Comparison of ENCODE assay signal across 8 mouse cellular contexts in the genomic region with DNA sequence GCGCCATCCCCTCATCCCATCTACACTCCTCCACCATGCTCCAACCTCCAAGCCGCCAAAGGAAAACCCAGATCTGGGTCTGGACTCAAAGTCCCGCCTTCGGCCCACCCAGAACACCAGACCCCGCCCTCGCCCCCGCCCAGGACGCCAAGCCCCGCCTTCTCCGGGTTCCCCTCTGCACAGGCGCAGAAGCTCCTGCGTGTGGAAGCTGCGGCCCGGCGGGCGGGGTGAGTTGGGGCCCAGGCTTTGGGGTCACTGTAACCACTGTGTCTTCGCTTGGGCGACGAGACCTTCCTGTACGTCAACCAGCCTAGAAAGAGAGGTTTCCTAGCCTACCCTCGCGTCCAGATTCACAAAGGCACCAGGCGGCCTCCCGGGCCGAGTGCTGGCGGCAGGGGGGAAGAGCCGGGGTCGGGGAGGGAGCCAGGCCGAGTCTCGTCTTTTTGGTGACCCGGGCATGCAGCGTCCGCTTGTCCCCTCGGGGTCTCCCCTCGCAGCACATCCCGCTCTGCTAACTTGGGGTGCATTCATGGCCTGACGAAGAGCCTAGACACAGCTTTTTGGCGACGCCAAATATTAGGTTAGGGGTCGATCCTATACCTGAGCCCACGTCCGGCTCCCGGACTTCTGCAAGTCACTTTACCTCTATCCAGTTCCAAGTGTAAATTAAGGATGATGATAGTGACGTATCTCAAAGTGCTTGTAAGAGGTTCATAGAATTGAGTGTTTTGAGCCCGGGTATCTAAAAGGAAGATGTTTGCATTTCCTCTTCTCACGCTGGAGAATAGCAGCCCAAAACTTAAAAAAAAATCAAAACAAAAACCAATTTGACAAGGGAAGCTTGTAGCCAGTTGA. TPM values are rescaled to one million over a fixed set of nuclear protein-coding genes. Genes with fewer than 3 reads are reported as not detected.
A peak's percentile ranks its signal among the peaks of the same experiment; 100 is the strongest.
DNase-seq lines count a peak whose midpoint lies in the region; ATAC-seq lines count a peak whose summit lies in the region.

No protein-coding gene starts in this region.

- peak overlapping the region; percentile 83 for H3K4me3 ChIP-seq in hindbrain, embryonic 10.5 days
- H3K4me3 ChIP-seq in lung, embryonic 16.5 days (ENCODE audit: low read length): peak overlapping the region; percentile 89

- H3K9me3 ChIP-seq in hindbrain, embryonic 10.5 days: no peaks in the 10 kb centered on the region
- H3K9me3 ChIP-seq in lung, embryonic 16.5 days (ENCODE audit: control insufficient read depth, low read length): no peaks in the 10 kb centered on the region

- peak overlapping the region; percentile 66 for H3K4me2 ChIP-seq in lung, embryonic 16.5 days (ENCODE audit: low read depth, low read length)

- peak overlapping the region; percentile 95 for H3K27ac ChIP-seq in hindbrain, embryonic 10.5 days
- peak overlapping the region; percentile 22; the same call in 1 of the 2 replicates for H3K27ac ChIP-seq in lung, embryonic 16.5 days (ENCODE audit: low read length)

- H3K4me1 ChIP-seq in hindbrain, embryonic 10.5 days (replicated peaks): peaks cover 10% of the 10 kb centered on the region; the same call in 1 of the 2 replicates
- peaks cover 8% of the 10 kb centered on the region for H3K4me1 ChIP-seq in lung, embryonic 16.5 days (replicated peaks; ENCODE audit: control insufficient read depth, insufficient read depth, low read length)

- under 1% methylated on average over 46 of the region's 46 CpGs for WGBS in hindbrain, embryonic 10.5 days
- under 1% methylated on average over 45 of the region's 46 CpGs for WGBS in lung, embryonic 16.5 days

- peak; percentile 93 for DNase-seq in NIH3T3 (ENCODE audit: low read depth)
- DNase-seq in cerebellum, adult 9-11 months: peak; percentile 92
- peak; percentile 96 for DNase-seq in hindbrain, embryonic 10.5 days (ENCODE audit: low spot score)
- DNase-seq in layer of hippocampus, adult 9-11 months: peak; percentile 89
- DNase-seq in ovary, postnatal 10 days (ENCODE audit: low spot score): peak; percentile 91
- peak; percentile 90 for DNase-seq in thymus, postnatal 0 days (ENCODE audit: low spot score)

- peak; percentile 98 for ATAC-seq in frontal cortex, adult (ENCODE audit: low TSS enrichment)
- ATAC-seq in lung, embryonic 16.5 days (ENCODE audit: low read depth): peak; percentile 99

- H3K9ac ChIP-seq in lung, embryonic 16.5 days (ENCODE audit: low read length): peak overlapping the region; percentile 93

- H3K36me3 ChIP-seq in hindbrain, embryonic 10.5 days: peaks cover 16% of the 10 kb centered on the region
- 0 out of 2 replicates have a peak, but pooled peaks cover 2% of the 10 kb centered on the region for H3K36me3 ChIP-seq in lung, embryonic 16.5 days (ENCODE audit: control insufficient read depth, insufficient read depth, low read length)

- H3K27me3 ChIP-seq in hindbrain, embryonic 10.5 days (ENCODE audit: insufficient read depth, poor library complexity, severe bottlenecking): no peaks in the 10 kb centered on the region
- no peaks in the 10 kb centered on the region for H3K27me3 ChIP-seq in lung, embryonic 16.5 days (ENCODE audit: control insufficient read depth, insufficient read depth, low read depth, low read length)

RNA-seq across cellular contexts. Expression of gene Tstd3, which starts 9.3 kb away (rescaled TPM):
- 25.7 and 27.3 TPM in 2 replicates for polyA plus RNA-seq in hindbrain, embryonic 10.5 days (2016; fragmentation: Nextera tagmentation; extraction: Ambion mirVana)
- polyA plus RNA-seq in lung, embryonic 16.5 days (2015; fragmentation: Nextera tagmentation; extraction: Ambion mirVana): 8.0 and 8.4 TPM in 2 replicates
- polyA plus RNA-seq in thymus, postnatal 0 days (2015; fragmentation: Nextera tagmentation; extraction: Ambion mirVana): 9.1 and 9.4 TPM in 2 replicates

RNA-seq across cellular contexts. Expression of gene Usp45, which starts 9.4 kb away (rescaled TPM):
- polyA plus RNA-seq in hindbrain, embryonic 10.5 days (2016; fragmentation: Nextera tagmentation; extraction: Ambion mirVana): 9.3 and 9.4 TPM in 2 replicates
- polyA plus RNA-seq in lung, embryonic 16.5 days (2015; fragmentation: Nextera tagmentation; extraction: Ambion mirVana): 9.5 and 10.5 TPM in 2 replicates
- polyA plus RNA-seq in thymus, postnatal 0 days (2015; fragmentation: Nextera tagmentation; extraction: Ambion mirVana): 7.5 and 8.3 TPM in 2 replicates

RNA-seq across cellular contexts. Expression of gene Ccnc, which starts 48.8 kb away (rescaled TPM):
- polyA plus RNA-seq in hindbrain, embryonic 10.5 days (2016; fragmentation: Nextera tagmentation; extraction: Ambion mirVana): 59.9 and 65.1 TPM in 2 replicates
- polyA plus RNA-seq in lung, embryonic 16.5 days (2015; fragmentation: Nextera tagmentation; extraction: Ambion mirVana): 49.3 and 49.8 TPM in 2 replicates
- 38.9 and 39.7 TPM in 2 replicates for polyA plus RNA-seq in thymus, postnatal 0 days (2015; fragmentation: Nextera tagmentation; extraction: Ambion mirVana)

Comparison
In these comparisons a context has a peak if more than half of its experiments do, and no peak if none do; other contexts are left out.
1. Peak in every context shown above with its lines: DNase-seq, ATAC-seq, H3K4me3 ChIP-seq and H3K27ac ChIP-seq.